Mouse (Mus musculus): ENCODE measurements at regions not wholly inside any gene's neighbourhood (a gene's known extent, or its start where the extent isn't known, plus 50 kb on each side); places are given as distances from the start of the nearest gene placed in this dataset.

DNA sequence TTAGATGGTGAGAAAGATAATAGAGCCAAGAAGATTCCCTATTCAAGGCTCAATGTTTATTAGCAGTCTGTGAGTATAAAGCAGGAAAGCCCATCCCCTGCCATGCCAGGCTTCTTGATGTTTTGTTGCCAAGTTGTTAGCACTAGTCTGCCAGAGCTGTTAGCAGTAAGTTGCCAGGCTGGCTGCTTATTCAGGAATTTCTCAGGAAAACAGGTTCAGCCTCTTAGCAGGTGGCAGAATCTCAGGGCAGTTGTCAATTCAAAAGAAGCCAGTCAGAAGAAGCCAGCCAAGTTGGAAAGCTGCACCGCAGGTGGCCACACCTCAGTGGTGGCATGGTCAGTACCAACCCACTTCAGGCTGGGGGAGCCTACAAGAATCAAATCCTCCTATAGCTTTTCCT lies 221.6 kb downstream of the Zpld1 start:
- H3K4me1 ChIP-seq (ENCODE audit: control insufficient read depth, insufficient read depth, low read length): no peaks in the 10 kb centered on the region
- no peak for ATAC-seq (ENCODE audit: insufficient number of reproducible peaks, insufficient read depth, low FRiP score, low read depth)
- 66% methylated on average over 1 of the region's 1 CpGs for WGBS
- H3K36me3 ChIP-seq (ENCODE audit: control insufficient read depth, insufficient read depth, low read length): no peaks in the 10 kb centered on the region
- H3K4me3 ChIP-seq (ENCODE audit: low read depth, low read length): no peak overlapping the region
- H3K4me2 ChIP-seq (replicated peaks; ENCODE audit: low read depth, low read length): no peak overlapping the region
- no peak overlapping the region for H3K9ac ChIP-seq (replicated peaks; ENCODE audit: low read depth, low read length)
- no peak overlapping the region for H3K27ac ChIP-seq (ENCODE audit: low read length)
- no peaks in the 10 kb centered on the region for H3K9me3 ChIP-seq (ENCODE audit: control insufficient read depth, low read depth, low read length)
- H3K27me3 ChIP-seq (ENCODE audit: control insufficient read depth, insufficient read depth, low read length): no peaks in the 10 kb centered on the region

DNA sequence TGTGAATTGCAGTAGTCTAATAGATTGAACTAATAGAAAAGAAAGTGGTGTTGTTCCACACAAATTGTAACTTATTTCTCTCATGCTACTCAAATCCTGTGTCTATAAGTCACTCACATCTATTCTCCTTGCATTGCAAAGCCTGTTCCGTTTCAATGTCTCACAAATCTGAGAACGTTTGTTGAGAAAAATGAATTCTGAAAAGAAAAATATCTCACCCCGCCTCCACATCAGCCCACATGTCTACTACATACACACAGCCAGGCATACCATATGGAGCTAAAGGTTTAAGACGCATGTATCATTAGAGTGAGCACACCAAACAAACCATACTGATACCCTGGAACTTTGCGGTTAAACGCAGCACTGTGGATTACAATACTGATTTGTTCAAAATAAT lies 258.0 kb downstream of the Zpld1 start:
- Histone ChIP-seq H3K36me3 (ENCODE audit: control insufficient read depth, insufficient read depth, low read length) (no peaks in the 10 kb centered on the region), H3K27ac (ENCODE audit: low read length) (no peak overlapping the region), H3K9ac (replicated peaks; ENCODE audit: low read depth, low read length) (no peak overlapping the region), H3K4me1 (ENCODE audit: control insufficient read depth, insufficient read depth, low read length) (no peaks in the 10 kb centered on the region), H3K4me2 (replicated peaks; ENCODE audit: low read depth, low read length) (no peak overlapping the region), H3K4me3 (ENCODE audit: low read depth, low read length) (no peak overlapping the region), H3K27me3 (ENCODE audit: control insufficient read depth, insufficient read depth, low read length) (no peaks in the 10 kb centered on the region), H3K9me3 (ENCODE audit: control insufficient read depth, low read depth, low read length) (no peaks in the 10 kb centered on the region)
- 80% methylated on average over 6 of the region's 6 CpGs for WGBS
- ATAC-seq (ENCODE audit: insufficient number of reproducible peaks, insufficient read depth, low FRiP score, low read depth): no peak

DNA sequence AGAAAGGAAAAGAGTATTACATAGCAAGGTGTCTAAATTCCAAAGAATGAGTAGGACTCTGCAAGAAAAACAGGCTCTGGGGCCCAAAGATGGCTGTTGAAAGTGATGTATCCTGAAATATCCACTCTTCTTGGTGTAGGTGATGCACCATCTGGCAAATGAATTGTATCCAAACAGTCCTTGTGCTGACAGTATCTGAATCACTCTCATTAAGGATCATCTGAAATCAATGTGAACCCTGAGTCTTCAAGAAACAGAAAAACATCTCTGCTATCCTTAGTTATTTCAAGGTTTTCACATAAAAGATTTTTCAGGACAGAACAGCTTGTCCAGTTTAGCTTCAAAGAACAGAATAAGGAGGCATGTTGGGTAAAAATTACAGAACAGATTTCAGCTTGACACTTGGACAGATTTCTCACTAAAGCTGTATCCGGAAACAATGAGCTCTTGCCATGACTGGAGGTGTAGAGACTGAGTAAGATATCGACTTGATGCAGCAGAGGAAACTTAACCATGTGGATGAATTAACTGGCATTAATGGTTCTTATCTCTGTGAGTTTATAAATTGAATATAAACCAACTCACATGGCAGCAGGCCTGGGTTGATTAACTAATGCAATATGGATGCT lies 296.0 kb downstream of the Zpld1 start:
- Histone ChIP-seq H3K36me3 (ENCODE audit: control insufficient read depth, insufficient read depth, low read length) (no peaks in the 10 kb centered on the region), H3K27me3 (ENCODE audit: control insufficient read depth, insufficient read depth, low read length) (no peaks in the 10 kb centered on the region), H3K4me1 (ENCODE audit: control insufficient read depth, insufficient read depth, low read length) (no peaks in the 10 kb centered on the region), H3K9ac (replicated peaks; ENCODE audit: low read depth, low read length) (no peak overlapping the region), H3K27ac (ENCODE audit: low read length) (no peak overlapping the region), H3K4me2 (replicated peaks; ENCODE audit: low read depth, low read length) (no peak overlapping the region), H3K9me3 (ENCODE audit: control insufficient read depth, low read depth, low read length) (no peaks in the 10 kb centered on the region), H3K4me3 (ENCODE audit: low read depth, low read length) (no peak overlapping the region)
- ATAC-seq (ENCODE audit: insufficient number of reproducible peaks, insufficient read depth, low FRiP score, low read depth): no peak
- 76% methylated on average over 2 of the region's 2 CpGs for WGBS

DNA sequence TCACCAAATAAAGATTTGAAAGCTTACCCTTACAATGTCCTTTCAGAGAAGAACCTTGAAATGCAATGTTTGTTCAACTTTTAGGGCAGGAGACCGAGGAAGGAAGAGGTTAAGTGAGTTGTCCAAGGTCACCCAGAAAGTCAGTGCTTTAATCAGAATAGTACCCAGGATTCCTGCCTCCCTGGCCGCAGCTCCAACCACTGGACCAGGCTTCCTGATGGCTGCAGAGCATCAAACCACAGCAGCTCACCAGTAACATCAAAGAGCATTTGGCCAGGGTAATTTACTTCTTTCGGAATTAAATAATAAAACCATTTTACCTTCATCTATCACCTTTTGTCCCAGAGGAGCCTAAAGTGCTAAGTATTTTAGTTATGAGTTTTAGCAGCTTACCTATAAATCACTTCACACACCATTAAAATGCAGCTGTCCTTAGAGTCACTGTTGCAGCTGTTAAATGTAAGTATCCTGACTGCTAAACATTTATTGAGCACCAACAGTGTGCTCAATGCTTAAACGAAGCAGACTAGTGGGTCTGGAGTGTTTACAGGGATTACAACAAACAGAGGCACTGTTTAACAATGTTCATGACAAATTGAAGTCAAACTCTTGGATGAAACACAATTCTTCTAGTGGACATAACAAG lies 306.1 kb downstream of the Zpld1 start:
- Histone ChIP-seq H3K4me1 (ENCODE audit: control insufficient read depth, insufficient read depth, low read length) (no peaks in the 10 kb centered on the region), H3K27me3 (ENCODE audit: control insufficient read depth, insufficient read depth, low read length) (no peaks in the 10 kb centered on the region), H3K9me3 (ENCODE audit: control insufficient read depth, low read depth, low read length) (peaks cover 2% of the 10 kb centered on the region; the same call in 1 of the 2 replicates), H3K9ac (replicated peaks; ENCODE audit: low read depth, low read length) (no peak overlapping the region), H3K36me3 (ENCODE audit: control insufficient read depth, insufficient read depth, low read length) (no peaks in the 10 kb centered on the region), H3K4me3 (ENCODE audit: low read depth, low read length) (no peak overlapping the region), H3K27ac (ENCODE audit: low read length) (no peak overlapping the region), H3K4me2 (replicated peaks; ENCODE audit: low read depth, low read length) (no peak overlapping the region)
- no peak for ATAC-seq (ENCODE audit: insufficient number of reproducible peaks, insufficient read depth, low FRiP score, low read depth)
- 27% methylated on average over 4 of the region's 4 CpGs for WGBS

DNA sequence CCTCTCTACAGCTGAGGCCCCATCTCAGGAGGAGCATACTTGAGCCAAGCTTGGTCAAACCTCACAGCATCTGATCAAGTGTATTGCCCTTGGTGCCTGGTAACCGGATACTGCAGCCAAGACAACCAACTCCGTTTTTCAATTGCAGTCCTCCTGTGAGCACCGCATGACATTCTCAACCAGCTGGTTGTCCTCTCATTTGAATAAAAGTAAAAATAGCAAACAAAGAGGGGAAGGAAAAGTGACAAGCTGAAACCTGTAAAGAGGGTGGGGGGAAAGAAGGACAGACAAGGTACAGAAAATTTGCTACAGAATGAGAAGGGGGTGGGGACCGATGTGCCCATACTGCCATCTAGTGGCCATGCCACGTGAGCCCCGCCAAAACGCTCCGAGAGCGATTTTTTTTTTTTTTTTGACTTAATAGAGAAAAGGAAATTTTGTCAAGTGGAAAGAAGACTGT lies 314.0 kb downstream of the Zpld1 start:
- Histone ChIP-seq H3K27me3 (ENCODE audit: control insufficient read depth, insufficient read depth, low read length) (no peaks in the 10 kb centered on the region), H3K36me3 (ENCODE audit: control insufficient read depth, insufficient read depth, low read length) (no peaks in the 10 kb centered on the region), H3K4me2 (replicated peaks; ENCODE audit: low read depth, low read length) (peak overlapping the region; percentile 28), H3K27ac (ENCODE audit: low read length) (no peak overlapping the region), H3K4me3 (ENCODE audit: low read depth, low read length) (no peak overlapping the region), H3K9me3 (ENCODE audit: control insufficient read depth, low read depth, low read length) (peaks cover 1% of the 10 kb centered on the region; the same call in 1 of the 2 replicates), H3K9ac (replicated peaks; ENCODE audit: low read depth, low read length) (no peak overlapping the region), H3K4me1 (ENCODE audit: control insufficient read depth, insufficient read depth, low read length) (no peaks in the 10 kb centered on the region)
- 6% methylated on average over 9 of the region's 9 CpGs for WGBS
- ATAC-seq (ENCODE audit: insufficient number of reproducible peaks, insufficient read depth, low FRiP score, low read depth): no peak

DNA sequence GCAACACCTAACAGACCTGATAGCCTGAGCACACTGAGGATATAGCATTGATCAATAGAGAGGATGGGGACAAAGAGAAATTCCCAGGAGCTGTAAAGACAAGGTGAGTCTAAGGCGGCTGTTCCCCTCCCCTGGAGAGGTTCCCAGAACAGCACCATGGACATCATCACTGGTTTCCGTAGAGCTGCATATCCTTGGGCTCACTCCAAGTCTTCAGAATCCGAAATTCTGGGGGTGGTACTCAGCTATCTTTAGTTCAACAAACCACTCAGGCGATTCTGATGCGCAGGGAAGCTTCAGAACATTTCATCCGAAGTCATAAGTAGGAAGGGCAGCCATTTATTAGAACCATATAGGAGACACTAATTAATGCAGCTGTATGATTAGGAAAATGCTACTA lies 327.4 kb downstream of the Zpld1 start:
- H3K9ac ChIP-seq (replicated peaks; ENCODE audit: low read depth, low read length): no peak overlapping the region
- ATAC-seq (ENCODE audit: insufficient number of reproducible peaks, insufficient read depth, low FRiP score, low read depth): no peak
- WGBS: 83% methylated on average over 6 of the region's 6 CpGs
- H3K9me3 ChIP-seq (ENCODE audit: control insufficient read depth, low read depth, low read length): no peaks in the 10 kb centered on the region
- no peak overlapping the region for H3K4me3 ChIP-seq (ENCODE audit: low read depth, low read length)
- no peaks in the 10 kb centered on the region for H3K27me3 ChIP-seq (ENCODE audit: control insufficient read depth, insufficient read depth, low read length)
- no peak overlapping the region for H3K4me2 ChIP-seq (replicated peaks; ENCODE audit: low read depth, low read length)
- H3K4me1 ChIP-seq (ENCODE audit: control insufficient read depth, insufficient read depth, low read length): no peaks in the 10 kb centered on the region
- H3K27ac ChIP-seq (ENCODE audit: low read length): no peak overlapping the region
- no peaks in the 10 kb centered on the region for H3K36me3 ChIP-seq (ENCODE audit: control insufficient read depth, insufficient read depth, low read length)

DNA sequence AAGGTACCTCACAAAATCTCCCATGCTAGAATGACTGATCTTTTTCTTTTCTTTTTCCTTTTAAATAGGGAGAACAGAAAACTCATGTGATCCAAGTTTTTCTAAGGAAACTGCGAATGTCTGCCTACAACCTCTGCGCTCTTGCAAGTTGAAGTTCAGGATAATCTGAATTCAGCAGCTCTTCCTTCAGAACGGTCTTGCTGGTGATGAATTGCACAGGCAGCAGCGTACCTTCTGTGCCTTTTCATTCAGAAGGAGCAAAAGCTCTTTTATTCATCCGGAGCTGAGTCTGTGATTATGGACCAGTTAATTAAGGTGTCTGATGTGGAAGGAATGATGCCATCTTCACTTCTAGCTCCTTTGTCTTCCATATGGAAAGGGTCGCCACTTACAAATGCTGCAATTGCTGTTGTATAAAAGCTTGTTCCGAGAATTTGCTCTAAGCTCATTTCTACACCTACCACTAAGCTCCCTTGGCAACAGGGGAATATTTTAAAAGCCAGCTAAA lies 353.9 kb downstream of the Zpld1 start:
- no peak overlapping the region for H3K27ac ChIP-seq (ENCODE audit: low read length)
- no peak for ATAC-seq (ENCODE audit: insufficient number of reproducible peaks, insufficient read depth, low FRiP score, low read depth)
- H3K4me1 ChIP-seq (ENCODE audit: control insufficient read depth, insufficient read depth, low read length): no peaks in the 10 kb centered on the region
- H3K36me3 ChIP-seq (ENCODE audit: control insufficient read depth, insufficient read depth, low read length): no peaks in the 10 kb centered on the region
- H3K9me3 ChIP-seq (ENCODE audit: control insufficient read depth, low read depth, low read length): no peaks in the 10 kb centered on the region
- no peaks in the 10 kb centered on the region for H3K27me3 ChIP-seq (ENCODE audit: control insufficient read depth, insufficient read depth, low read length)
- 79% methylated on average over 7 of the region's 7 CpGs for WGBS
- H3K9ac ChIP-seq (replicated peaks; ENCODE audit: low read depth, low read length): no peak overlapping the region
- H3K4me2 ChIP-seq (replicated peaks; ENCODE audit: low read depth, low read length): no peak overlapping the region
- H3K4me3 ChIP-seq (ENCODE audit: low read depth, low read length): no peak overlapping the region

DNA sequence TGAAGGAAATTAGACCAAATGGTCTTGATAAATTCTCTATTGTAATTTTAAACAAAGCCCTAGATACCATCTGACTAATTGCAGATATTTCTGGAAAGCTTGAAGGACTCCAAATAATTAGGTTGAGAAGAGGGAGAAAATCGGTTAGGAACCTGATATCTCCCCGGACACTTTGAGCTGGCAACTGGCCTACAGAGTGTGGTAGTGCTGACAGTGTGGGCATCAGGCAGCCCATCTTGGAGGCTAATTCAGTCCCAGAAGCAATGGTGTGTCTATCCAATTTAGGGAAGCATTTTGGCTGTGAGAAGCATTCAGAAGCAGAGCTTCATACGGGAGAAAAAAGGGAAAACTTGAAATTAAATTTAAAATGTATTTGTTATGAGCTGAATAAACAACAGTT lies 369.5 kb downstream of the Zpld1 start:
- ATAC-seq (ENCODE audit: insufficient number of reproducible peaks, insufficient read depth, low FRiP score, low read depth): no peak
- H3K27me3 ChIP-seq (ENCODE audit: control insufficient read depth, insufficient read depth, low read length): no peaks in the 10 kb centered on the region
- 73% methylated on average over 3 of the region's 3 CpGs for WGBS

More for the DNA sequence above, 369.5 kb downstream of the Zpld1 start:
- H3K4me2 ChIP-seq (replicated peaks; ENCODE audit: low read depth, low read length): no peak overlapping the region
- no peaks in the 10 kb centered on the region for H3K4me1 ChIP-seq (ENCODE audit: control insufficient read depth, insufficient read depth, low read length)
- no peaks in the 10 kb centered on the region for H3K36me3 ChIP-seq (ENCODE audit: control insufficient read depth, insufficient read depth, low read length)
- H3K27ac ChIP-seq (ENCODE audit: low read length): no peak overlapping the region
- H3K4me3 ChIP-seq (ENCODE audit: low read depth, low read length): no peak overlapping the region
- no peak overlapping the region for H3K9ac ChIP-seq (replicated peaks; ENCODE audit: low read depth, low read length)
- peaks cover 6% of the 10 kb centered on the region; the same call in 1 of the 2 replicates for H3K9me3 ChIP-seq (ENCODE audit: control insufficient read depth, low read depth, low read length)
